Mouse (Mus musculus) left cerebral cortex, postnatal 4 days (tissue): ENCODE results near the gene Crim1. TPM values are rescaled to one million over a fixed set of nuclear protein-coding genes. Genes with fewer than 3 reads are reported as not detected.
A peak's percentile ranks its signal among the peaks of the same experiment; 100 is the strongest.

Source experiments
- DNase-seq: peaks from one replicate; pipeline ENCODE4 v3.0.0-alpha.2; 2022
- intact Hi-C: fragments of 180-260 bp; cut with DNase I; formaldehyde crosslinking; loops from one replicate; pipeline ENCODE4 v1.15.1; 2025
- total RNA-seq, 2 experiments: library from RNA; stranded (reverse); gene quantifications; 2 replicates each; pipeline ENCODE4 v1.2.3; 2021

Crim1 gene
- total RNA-seq, result 10 to 100 TPM; 60.1 to 71.5 TPM

GRCm38 (mm10) chr17:78199626-78200560 is at the start of gene Crim1:
Crim1 (plus strand) TSS chr17:78200248.
- intact Hi-C loops, result loop anchor here (10.0 kb wide), 1 partner anchor 405 kb away; no protein-coding TSS in a partner anchor
- DNase-seq, result peak; percentile 78

- DNase-seq, result no peak
- intact Hi-C loops, result loop anchor here (1.0 kb wide), 1 partner anchor 45 kb away; no protein-coding TSS in a partner anchor
These were observed 48.4 kb upstream of the Crim1 start for GRCm38 (mm10) chr17:78151479-78152282.

- DNase-seq, result peak; percentile 61
- intact Hi-C loops, result no loop called here
These were observed 36.8 kb upstream of the Crim1 start for GRCm38 (mm10) chr17:78163278-78163677.

- intact Hi-C loops, result no loop called here
- DNase-seq, result no peak
These were observed 36.3 kb upstream of the Crim1 start for GRCm38 (mm10) chr17:78163724-78164236.

- DNase-seq, result no peak
- intact Hi-C loops, result no loop called here
These were observed 34.2 kb upstream of the Crim1 start for GRCm38 (mm10) chr17:78165855-78166254.

- no peak for DNase-seq
- intact Hi-C loops, result no loop called here
These were observed 33.5 kb upstream of the Crim1 start for GRCm38 (mm10) chr17:78166566-78166965.

GRCm38 (mm10) chr17:78172371-78172770 is 27.7 kb upstream of the Crim1 start:
- intact Hi-C loops, result no loop called here
- DNase-seq, result no peak

- intact Hi-C loops, result no loop called here
- DNase-seq, result no peak
These were observed 19.3 kb upstream of the Crim1 start for GRCm38 (mm10) chr17:78180766-78181165.

- DNase-seq, result no peak
- intact Hi-C loops, result no loop called here
These were observed 3.9 kb upstream of the Crim1 start for GRCm38 (mm10) chr17:78196184-78196583.

GRCm38 (mm10) chr17:78197111-78197510 is 2.9 kb upstream of the Crim1 start:
- intact Hi-C loops, result no loop called here
- DNase-seq, result peak; percentile 64

- intact Hi-C loops, result no loop called here
- DNase-seq, result no peak
These were observed 1.9 kb upstream of the Crim1 start for GRCm38 (mm10) chr17:78198140-78198539.

- intact Hi-C loops, result no loop called here
- DNase-seq, result no peak
These were observed 1.2 kb upstream of the Crim1 start for GRCm38 (mm10) chr17:78198820-78199219.

GRCm38 (mm10) chr17:78199231-78199625 is 820 bp upstream of the Crim1 start:
- intact Hi-C loops, result no loop called here
- DNase-seq, result no peak

- DNase-seq, result peak; percentile 53
- intact Hi-C loops, result loop anchor here (10.0 kb wide), 1 partner anchor 404 kb away; no protein-coding TSS in a partner anchor
These were observed 643 bp downstream of the Crim1 start for GRCm38 (mm10) chr17:78200561-78201220.

GRCm38 (mm10) chr17:78201221-78202058 is 1.4 kb downstream of the Crim1 start:
- DNase-seq, result no peak

GRCm38 (mm10) chr17:78202221-78202620 is 2.2 kb downstream of the Crim1 start:
- DNase-seq, result no peak
- intact Hi-C loops, result loop anchor here (10.0 kb wide), 1 partner anchor 403 kb away; no protein-coding TSS in a partner anchor

More at GRCm38 (mm10) chr17:78201221-78202058, 1.4 kb downstream of the Crim1 start:
- intact Hi-C loops, result loop anchor here (10.0 kb wide), 1 partner anchor 403 kb away; no protein-coding TSS in a partner anchor

- DNase-seq, result peak; percentile 13
These were observed 2.7 kb downstream of the Crim1 start for GRCm38 (mm10) chr17:78202756-78203155.

GRCm38 (mm10) chr17:78203478-78203877 is 3.4 kb downstream of the Crim1 start:
- intact Hi-C loops, result loop anchor here (10.0 kb wide), 1 partner anchor 401 kb away; no protein-coding TSS in a partner anchor
- DNase-seq, result no peak

More at GRCm38 (mm10) chr17:78202756-78203155, 2.7 kb downstream of the Crim1 start:
- intact Hi-C loops, result loop anchor here (10.0 kb wide), 1 partner anchor 402 kb away; no protein-coding TSS in a partner anchor

- DNase-seq, result no peak
- intact Hi-C loops, result loop anchor here (10.0 kb wide), 1 partner anchor 398 kb away; no protein-coding TSS in a partner anchor
These were observed 6.4 kb downstream of the Crim1 start for GRCm38 (mm10) chr17:78206421-78206820.
